Mouse (Mus musculus) left cerebral cortex, postnatal 36 days (tissue): ENCODE data around the gene Mgat4e. TPM values are rescaled to one million over a fixed set of nuclear protein-coding genes. Genes with fewer than 3 reads are reported as not detected.

Experiments
- DNase-seq, 2 experiments: peaks; one replicate each; pipeline ENCODE4 v3.0.0; 2021 to 2022; ENCODE audit warnings: low spot score in 2 of 2, mixed read lengths in 1 of 2
- intact Hi-C: fragments of 180-260 bp; cut with DNase I; formaldehyde crosslinking; loops from one replicate; pipeline ENCODE4 v1.15.1; 2025
- total RNA-seq, 2 experiments: library from RNA; stranded (reverse); gene quantifications; 2 replicates each; pipeline ENCODE4 v1.2.3; 2021

The Mgat4e gene
- total RNA-seq = not detected

DNA sequence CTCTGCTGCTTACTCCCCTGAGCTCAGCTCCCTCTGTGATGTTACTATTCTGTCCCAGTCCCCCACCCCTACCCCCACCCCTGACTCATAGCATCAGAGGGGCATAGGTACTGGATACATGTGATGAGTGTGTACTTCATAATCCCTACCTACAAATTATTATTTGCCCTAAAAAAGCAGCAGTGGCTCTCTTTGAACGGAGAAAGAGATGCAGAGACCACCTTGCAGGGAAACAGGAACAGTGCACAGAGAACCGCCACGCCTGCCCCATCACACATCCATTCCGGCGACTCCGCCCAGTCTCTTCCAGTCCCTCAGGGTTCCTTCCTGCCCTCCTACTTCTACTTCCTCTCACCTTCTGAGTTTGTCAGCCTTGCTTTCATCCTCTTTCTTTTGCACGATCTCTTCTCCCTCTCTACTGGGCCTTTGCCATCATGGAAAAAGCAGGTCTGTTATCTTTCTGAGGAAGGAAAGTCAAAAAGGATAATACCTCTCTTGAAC is at the start of gene Mgat4e:
Mgat4e (minus strand) TSS at position 51 of the 501 bp plus-strand sequence.
- DNase-seq = no peak
- intact Hi-C loops = no loop called here

DNA sequence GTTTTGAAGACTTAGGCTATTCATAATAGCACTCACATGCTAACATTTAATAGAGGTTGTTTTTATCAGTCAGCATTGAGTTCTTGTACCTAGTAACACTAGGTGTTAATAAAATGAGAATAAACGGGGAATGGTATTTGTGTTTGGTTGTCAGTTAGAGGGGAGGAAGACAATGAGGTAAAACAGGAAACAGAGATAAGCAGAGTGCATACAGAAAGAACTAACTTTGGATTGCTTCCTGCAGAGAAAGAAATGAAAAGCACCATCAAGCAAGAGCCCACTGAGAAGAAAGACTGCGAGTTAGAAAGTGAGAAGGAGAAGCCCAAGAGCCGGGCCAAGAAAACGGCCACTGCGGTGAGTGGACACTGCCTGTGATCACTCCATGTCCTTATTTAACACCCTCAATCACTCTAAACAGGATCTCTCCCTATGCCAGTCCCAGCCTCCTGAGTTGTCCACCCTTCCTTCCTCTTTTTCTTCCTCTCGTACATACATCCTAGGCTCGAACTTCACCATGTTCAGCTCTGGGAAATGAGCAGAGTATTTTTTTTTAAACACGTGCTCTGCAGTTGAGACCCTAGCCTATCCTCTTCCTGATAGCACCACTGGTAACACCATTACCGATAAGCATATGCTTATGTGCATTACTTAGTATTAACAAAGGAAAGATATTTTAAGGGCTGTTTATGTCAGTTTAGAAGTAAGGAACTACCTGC is 48.0 kb upstream of the Mgat4e start:
- no peak for DNase-seq
- intact Hi-C loops = no loop called here

DNA sequence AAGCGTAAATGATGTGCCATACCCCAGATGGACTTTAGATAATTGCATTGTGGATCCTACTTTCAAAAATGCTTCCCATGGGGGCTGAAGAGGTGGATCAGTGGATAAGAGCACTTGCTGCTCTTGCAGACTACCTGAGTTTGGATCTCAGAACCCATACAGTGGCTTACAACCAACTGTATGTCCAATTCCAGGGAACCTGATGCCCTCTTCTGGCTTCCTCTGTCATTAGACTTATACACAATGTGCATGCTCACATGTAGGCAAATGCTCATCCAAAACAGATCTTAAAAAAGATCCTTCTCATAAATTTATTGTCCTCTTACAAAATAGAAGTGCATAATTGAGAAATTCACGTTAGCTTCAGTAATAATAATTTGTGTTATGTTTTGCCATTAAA is 42.3 kb upstream of the Mgat4e start:
- intact Hi-C loops = no loop called here
- DNase-seq = no peak

DNA sequence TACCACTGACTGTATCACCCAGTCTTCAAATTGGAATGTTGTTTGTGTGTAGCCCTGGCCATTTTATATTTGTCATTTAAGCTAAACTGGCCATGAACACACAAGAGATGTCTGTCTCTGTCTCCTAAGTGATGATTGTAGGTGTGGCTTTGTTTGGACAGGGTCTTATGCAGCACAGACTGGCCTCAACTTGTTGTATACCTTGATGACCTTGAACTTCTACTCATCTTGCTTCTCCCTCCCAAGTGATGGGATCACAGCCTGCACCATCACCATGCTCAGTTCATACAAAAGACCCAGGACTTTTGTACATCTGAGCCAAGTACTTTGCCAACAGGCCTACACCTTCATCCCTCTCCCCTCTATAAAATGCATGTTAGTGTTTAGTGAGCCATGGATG is 40.2 kb upstream of the Mgat4e start:
- no peak for DNase-seq
- intact Hi-C loops = no loop called here

DNA sequence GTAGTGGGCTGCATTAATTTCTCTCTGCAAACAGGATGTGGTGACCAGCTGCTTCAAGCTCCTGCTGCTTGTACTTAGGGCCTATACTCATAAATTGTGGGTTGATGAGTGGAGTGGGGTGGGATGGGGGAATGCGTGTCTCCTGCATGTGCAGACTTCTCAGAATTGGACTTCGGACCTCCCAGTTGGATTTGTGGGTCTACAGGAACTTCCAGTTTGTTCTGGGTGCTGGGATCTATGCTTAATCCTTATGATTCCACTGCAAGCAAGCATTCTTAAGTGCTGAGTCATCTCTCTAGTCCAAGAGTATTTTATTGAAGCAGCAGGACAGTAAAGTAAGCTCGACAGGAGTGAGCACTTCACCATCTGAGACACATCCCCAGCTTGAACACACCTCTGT is 34.1 kb upstream of the Mgat4e start:
- intact Hi-C loops = no loop called here

DNA sequence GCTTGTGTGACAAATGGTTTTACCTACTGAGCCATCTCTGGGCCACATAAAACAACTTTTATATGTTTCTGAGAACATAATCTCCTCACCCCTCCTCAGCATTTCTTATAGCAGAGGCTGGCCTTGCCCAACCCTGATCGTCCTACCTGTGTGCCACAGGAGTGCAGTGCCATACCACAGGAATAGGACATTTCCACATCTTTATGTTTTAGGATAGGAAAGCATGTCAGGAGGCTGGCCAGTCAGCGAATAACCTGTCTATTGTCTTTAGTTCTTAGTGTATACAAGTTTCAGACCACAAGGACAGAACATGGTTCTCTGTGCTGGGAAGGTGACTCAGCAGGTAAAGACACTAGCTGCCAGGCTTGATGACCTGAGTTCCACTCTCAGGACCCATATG is 31.3 kb upstream of the Mgat4e start:
- DNase-seq = no peak
- intact Hi-C loops = no loop called here

More for the DNA sequence above, 34.1 kb upstream of the Mgat4e start:
- no peak for DNase-seq

DNA sequence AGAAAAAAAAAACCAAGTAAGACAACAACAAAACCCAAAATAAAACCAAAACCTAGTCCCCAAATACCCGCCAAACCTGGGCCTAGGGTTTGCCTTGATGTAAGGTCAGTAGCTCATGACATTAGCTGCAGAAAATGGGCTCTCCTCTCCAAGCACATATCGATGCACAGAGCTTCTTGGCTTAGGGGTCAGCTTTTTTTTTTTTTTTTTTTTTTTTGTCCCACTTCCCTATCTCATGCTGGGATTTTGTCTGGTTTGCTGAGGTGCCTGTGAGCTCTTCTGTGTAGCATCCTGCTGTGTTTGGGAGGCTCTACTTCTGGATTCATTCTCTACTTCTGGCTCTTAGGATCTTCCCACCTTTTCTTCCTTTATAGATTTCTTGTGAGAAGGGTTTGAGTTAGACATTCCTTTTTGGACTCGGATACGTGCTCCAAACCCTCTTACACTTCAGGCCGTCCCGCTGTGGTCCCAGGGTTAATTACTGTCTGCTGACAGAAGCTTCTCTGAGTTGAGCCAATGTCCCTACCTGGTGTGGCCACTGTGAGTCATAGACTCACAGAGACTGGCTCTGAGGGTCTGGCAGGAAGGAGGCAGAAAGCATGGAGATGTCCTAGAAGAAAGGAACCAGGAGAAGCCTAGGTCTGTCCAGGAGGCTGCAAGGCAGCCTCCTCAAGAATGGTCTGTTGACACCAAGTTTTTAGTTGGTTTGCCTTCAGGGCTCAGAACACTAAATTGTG is 28.1 kb upstream of the Mgat4e start:
- intact Hi-C loops = no loop called here
- no peak for DNase-seq

DNA sequence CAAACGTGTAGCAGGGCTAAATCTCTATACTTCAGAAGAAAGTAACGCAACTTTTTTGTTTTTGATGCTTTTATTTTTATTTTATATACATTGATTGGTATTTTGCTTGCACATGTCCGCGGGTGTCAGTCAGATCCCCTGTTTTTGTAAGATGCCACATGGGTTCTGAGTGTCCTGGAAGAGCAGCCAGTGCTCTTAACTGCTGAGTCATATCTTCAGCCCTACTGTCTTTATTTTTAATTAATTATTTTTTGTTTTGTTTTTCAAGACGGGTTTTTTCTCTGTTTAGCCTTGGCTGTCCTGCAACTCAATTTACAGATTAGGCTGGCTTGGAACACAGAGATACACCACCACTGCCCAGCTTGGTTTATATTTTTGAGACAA is 24.4 kb upstream of the Mgat4e start:
- intact Hi-C loops = no loop called here

DNA sequence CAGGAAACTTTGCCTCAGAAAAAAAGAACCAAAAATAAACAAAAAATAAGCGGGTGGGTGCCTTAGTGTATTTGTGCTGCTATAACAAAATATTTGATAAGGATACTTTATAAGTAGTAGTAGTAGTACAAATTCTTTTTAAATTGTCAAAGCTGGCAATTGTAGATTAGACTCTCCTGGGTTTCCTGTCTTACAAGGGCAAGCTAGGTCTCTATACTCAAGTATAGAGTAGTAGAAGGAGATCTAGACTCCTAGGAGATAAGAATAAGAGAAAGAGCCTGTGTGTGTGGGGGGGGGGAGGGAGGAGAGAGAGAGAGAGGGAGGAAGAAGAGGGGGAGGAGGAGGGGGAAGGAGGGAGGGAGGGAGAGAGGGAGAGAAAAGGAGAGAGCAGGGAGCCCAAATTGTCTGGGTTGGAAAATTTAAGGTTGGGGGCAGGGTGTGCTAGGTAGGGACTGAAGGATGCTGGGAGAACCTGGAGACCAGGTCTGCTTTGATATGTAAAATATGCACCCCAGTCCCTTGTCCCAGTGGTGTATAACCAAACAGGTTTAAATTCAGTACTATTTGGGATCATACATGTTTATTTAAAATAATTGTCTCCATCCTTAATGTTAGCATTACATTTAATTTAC is 23.9 kb upstream of the Mgat4e start:
- DNase-seq = no peak
- intact Hi-C loops = no loop called here

More for the DNA sequence above, 24.4 kb upstream of the Mgat4e start:
- DNase-seq = no peak

DNA sequence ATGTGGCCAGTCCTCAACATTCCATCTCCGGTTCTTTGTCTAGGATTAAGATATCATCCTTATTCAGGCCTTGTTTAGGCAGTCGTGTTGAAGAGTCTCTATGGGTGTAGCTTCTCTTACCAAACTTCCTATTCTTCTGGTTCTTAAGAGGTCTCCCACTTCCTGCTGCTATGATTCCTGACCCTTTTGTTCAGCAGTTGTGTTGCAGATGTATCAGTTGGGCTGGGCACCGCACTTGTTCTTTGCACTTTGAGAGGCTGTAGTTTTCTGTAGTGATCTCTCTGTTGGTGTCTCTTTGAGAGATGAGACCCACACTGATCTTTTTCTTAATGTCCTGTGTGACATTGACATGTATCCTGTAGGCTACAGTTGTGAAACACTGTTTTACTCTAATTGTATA is 21.1 kb upstream of the Mgat4e start:
- intact Hi-C loops = no loop called here
- no peak for DNase-seq

DNA sequence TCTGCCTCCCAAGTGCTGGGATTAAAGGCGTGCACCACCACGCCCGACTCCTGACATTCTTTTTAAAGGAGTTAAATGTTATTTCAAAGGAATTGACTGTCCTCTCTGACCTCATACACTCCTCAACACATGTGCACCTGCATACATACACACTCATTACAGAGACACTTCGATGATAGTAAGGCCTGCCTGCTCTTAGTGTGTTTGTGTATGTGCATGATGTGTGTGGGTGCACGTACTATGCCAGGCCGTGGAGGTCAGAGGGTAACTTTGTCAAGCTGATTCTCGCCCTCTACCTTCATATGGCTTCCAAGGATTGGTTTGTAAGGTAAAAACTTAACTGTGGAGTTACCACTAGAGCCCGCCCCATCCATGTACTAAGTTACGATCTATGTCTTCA is 20.7 kb upstream of the Mgat4e start:
- intact Hi-C loops = no loop called here
- DNase-seq = no peak

DNA sequence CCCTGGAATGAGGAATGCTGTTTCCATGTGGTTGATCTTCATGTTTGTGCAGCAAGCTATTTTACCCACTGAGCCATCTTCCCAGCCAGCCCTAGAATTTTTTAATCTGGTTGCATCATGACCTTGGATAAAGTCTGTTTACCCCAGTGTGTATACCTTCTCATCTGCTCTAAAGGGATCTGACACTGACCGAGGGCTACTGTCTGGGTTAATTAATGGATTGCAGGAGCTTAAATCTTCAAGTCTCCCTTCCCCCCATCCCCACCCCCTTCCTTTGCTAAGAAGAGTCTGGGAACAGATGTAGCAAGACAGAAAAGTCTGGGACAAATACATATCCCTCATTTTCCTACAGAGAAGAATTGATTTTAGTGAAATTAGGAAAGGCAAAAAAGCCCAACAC is 18.0 kb upstream of the Mgat4e start:
- DNase-seq = no peak
- intact Hi-C loops = no loop called here

DNA sequence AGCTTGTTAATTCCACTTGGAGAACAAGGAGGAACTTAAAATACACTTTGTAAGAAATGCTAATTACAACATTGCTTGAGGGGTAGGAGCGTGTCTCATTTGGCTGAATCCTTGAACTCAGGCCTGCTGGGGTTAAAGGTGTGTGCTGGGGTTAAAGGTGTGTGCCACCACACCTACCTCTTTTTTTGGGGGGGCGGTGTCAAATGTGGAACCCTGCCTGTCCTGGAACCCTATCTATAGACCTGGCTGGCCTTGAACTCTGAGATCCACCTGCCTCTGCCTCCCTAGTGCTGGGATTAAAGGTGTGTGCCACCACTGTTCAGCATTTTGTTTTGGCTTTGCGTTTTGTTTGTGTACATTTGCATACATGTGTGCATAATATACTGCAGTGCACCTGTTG is 14.2 kb upstream of the Mgat4e start:
- intact Hi-C loops = no loop called here

DNA sequence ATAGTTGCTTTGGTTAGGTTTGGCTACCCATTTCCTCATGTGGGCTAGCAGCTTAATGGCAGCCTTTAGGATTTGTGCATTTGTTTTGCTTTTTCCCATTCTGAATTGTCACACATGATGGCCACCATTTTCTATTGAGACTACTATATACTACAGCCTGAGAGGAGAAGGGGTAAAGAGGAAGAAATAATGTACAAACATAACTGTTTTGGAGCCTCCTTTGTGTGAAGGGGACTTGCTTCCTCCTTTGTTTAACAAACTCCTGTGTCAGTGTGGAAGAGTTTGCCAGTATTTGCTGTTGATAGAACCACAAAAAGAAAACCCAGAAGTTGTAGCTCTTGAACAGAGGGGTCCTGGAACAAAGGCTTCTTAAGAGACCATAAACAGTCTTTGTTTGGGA is 13.0 kb upstream of the Mgat4e start:
- intact Hi-C loops = no loop called here
- no peak for DNase-seq

More for the DNA sequence above, 14.2 kb upstream of the Mgat4e start:
- DNase-seq = no peak

DNA sequence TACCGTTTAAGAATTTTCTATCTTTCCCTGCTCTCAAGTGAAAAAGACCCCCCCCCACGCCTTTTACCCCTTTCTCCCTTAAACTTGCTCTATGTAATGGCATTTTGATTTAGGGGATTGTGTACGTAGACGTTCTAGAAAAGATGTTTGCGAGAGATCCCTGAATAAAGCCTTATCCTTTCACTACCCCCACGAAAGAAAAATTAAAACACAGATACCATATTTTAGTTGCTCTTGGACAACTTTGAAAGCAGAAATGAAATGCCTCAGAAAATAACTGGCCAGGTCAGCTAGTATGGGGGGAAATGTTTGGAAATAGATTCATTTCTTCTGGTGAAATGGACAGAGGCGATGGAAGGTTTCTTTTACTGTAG is 12.3 kb upstream of the Mgat4e start:
- DNase-seq = no peak
- intact Hi-C loops = no loop called here

DNA sequence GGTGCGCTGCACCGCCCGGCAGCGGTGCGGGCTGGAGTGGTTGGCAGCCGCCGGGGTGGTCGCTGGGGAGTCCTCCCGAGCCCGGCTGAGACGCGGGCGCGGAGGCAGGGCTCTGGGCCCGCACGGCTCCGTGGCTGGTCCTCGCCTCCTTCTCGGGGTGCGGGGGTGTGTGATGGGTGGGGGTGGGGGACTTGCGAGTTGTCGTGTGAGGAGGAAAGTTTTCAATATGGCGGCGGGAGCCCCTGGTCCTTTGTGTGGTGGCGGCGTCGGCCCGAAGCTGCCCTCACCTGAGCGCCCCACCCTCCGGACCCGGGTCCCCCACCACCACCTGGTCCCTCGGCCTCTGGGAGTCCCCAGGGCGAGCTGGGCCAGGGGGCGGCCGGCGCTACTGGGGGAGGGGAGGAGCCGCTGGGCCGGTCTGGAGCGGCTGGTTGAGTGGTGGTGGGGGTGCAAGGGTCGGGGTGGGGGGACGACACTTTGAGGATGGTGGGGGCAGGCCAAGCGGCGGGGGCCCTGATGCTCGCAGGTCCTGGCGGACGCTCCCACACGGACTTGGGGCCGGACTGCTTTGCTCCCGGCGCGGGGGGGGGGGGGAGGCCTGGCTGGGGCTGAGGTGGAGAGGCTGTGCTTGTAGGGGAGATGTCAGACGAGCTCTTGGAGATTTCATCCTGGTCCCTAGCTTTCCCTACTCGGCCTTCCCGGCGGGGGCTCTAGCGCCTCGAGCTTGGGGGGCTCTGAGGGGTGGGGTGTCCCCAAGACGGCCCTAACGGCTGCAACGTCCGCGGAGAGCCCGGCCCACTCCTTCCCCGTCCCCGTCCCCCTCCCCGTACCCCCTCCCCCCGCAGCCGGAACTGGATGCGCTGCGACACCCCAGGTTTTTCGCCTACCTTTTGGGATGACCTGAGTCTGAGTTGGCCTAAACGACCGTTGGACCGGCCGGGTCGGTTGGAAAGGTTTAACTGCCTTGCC is 11.6 kb upstream of the Mgat4e start:
- DNase-seq = peak in 1 of 2 experiments; percentile 52
- intact Hi-C loops = no loop called here

DNA sequence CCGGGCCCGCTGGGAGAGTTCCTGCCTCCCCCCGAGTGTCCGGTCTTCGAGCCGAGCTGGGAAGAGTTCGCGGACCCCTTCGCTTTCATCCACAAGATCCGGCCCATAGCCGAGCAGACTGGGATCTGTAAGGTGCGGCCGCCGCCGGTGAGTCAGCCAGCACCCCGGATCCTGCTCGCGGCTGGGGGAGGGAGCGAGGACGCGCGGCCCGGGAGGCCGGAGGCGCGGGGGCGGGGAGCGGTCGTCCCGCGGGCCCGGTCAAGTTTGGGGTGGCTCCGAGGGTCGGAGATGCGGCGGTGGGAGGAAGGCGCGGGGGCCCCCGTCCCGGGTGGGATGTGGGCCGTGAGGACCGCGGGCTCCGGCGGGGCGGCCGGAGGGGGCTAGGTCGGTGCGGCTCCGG is 10.9 kb upstream of the Mgat4e start:
- peak in 1 of 2 experiments; percentile 72 for DNase-seq
- intact Hi-C loops = no loop called here

DNA sequence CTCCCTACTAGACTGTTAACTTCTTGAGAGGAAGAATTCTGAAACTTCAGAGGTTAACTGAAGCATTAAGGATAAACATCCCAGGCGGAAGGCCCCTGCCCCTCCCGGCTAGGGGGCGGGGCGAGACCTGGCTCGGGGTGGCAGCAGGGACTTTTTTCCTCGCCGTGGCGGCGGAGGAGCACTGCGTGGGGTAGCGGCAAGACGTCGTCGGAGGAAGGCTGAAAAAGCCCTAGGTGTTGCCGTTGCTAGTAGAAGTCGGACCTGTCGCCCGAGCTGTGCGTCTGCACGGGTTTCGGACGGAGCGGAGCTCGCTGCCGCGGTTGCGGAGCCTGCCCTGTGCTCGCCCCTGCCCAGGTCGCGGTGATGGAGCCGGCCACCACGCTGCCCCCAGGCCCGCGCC is 10.5 kb upstream of the Mgat4e start, which contains the start of gene Kdm5b:
Kdm5b (plus strand) TSS at position 196 of the 400 bp plus-strand sequence.
- intact Hi-C loops = no loop called here
- DNase-seq = peak; percentile 89

DNA sequence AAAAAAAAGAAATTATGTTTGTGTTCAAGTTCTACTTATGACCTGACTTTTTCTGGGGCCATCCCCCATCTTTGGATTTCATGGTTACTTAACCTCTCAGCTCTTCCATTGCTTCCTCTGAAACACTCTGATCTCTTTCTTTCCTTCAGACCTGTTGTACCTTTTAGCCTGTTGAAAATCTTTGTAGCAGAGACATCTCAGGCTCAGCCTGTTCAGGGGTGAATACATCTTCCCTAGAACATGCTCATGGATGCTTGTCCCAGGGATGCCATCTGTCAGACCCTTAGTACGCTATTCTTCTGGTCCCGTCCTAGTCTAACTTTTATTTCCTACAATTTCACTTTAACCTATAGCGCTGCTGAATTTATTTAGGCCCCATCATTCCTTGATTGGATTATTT is 9.7 kb upstream of the Mgat4e start:
- intact Hi-C loops = no loop called here
- DNase-seq = no peak

DNA sequence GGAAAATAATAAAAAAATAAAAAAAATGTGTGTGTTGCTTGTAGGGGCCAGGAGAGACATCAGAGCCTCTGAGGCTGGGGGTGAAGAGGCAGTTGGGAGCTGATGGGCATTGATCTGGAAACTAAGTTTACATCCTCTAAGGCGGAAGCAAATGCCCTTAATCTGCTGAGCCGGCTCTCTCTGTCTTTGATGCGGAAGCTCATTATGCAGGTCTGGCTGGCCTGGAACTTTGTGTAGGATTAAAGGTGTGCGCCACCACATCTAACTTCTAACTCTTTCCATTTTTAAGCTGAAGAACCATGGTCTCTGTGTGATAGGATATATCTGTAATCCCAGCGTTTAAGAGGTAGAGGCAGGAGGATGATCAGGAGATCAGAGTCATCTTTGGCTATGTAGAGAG is 9.0 kb upstream of the Mgat4e start:
- DNase-seq = no peak
- intact Hi-C loops = no loop called here
